Mouse (Mus musculus) heart, adult 9 months (tissue): ENCODE data around the gene Arfgap1.

Experiments
- DNase-seq, 2 experiments: peaks; one replicate each; pipeline ENCODE4 v3.0.0; 2022; ENCODE audit warnings: low spot score in 2 of 2

Arfgap1 gene

GRCm38 (mm10) chr2:180967010-180967763 lies at the start of gene Arfgap1:
TSS of gene Arfgap1 (plus strand) at chr2:180967225.
- DNase-seq = peak; percentile 91 to 93

- DNase-seq = no peak
These were observed 46.9 kb upstream of the Arfgap1 start for GRCm38 (mm10) chr2:180919913-180920809.

- peak; percentile 94 to 96 for DNase-seq
These were observed 46.1 kb upstream of the Arfgap1 start, which contains the start of gene Ythdf1 for GRCm38 (mm10) chr2:180920810-180921400. TSS of gene Ythdf1 (minus strand) at chr2:180920949.

GRCm38 (mm10) chr2:180922739-180923138 lies 44.3 kb upstream of the Arfgap1 start:
- no peak for DNase-seq

GRCm38 (mm10) chr2:180925176-180925575 lies 41.8 kb upstream of the Arfgap1 start:
- peak; percentile 51 to 66 for DNase-seq

GRCm38 (mm10) chr2:180928723-180929122 lies 38.3 kb upstream of the Arfgap1 start, which contains the start of gene Birc7:
TSS of gene Birc7 (plus strand) at chr2:180929023.
- DNase-seq = no peak

- no peak for DNase-seq
These were observed 34.6 kb upstream of the Arfgap1 start for GRCm38 (mm10) chr2:180932418-180932817.

GRCm38 (mm10) chr2:180940187-180940586 lies 26.8 kb upstream of the Arfgap1 start:
- no peak for DNase-seq

GRCm38 (mm10) chr2:180941869-180942268 lies 25.2 kb upstream of the Arfgap1 start:
- no peak for DNase-seq

GRCm38 (mm10) chr2:180949947-180950346 lies 17.1 kb upstream of the Arfgap1 start:
- DNase-seq = no peak

GRCm38 (mm10) chr2:180952731-180953171 lies 14.3 kb upstream of the Arfgap1 start:
- DNase-seq = no peak

GRCm38 (mm10) chr2:180953638-180954037 lies 13.4 kb upstream of the Arfgap1 start:
- DNase-seq = no peak

- DNase-seq = peak in 1 of 2 experiments; percentile 15
These were observed 12.7 kb upstream of the Arfgap1 start, which contains the start of gene Nkain4 for GRCm38 (mm10) chr2:180954061-180955047. TSS of gene Nkain4 (minus strand) at chr2:180954699.

GRCm38 (mm10) chr2:180959605-180960004 lies 7.4 kb upstream of the Arfgap1 start:
- DNase-seq = no peak

- DNase-seq = no peak
These were observed 6.8 kb upstream of the Arfgap1 start for GRCm38 (mm10) chr2:180960187-180960586.

- no peak for DNase-seq
These were observed 4.3 kb upstream of the Arfgap1 start for GRCm38 (mm10) chr2:180962616-180963308.

GRCm38 (mm10) chr2:180963956-180964355 lies 3.1 kb upstream of the Arfgap1 start:
- DNase-seq = peak; percentile 39 to 54

GRCm38 (mm10) chr2:180966092-180966882 lies 738 bp upstream of the Arfgap1 start:
- DNase-seq = peak in 1 of 2 experiments; percentile 19

- DNase-seq = no peak
These were observed 14.1 kb downstream of the Arfgap1 start for GRCm38 (mm10) chr2:180981133-180981532.
